Mouse (Mus musculus) brain, embryonic 18.5 days (tissue): Measurements from ENCODE around the gene D230025D16Rik.
A peak's percentile ranks its signal among the peaks of the same experiment; 100 is the strongest.

ENCODE experiments used
- DNase-seq: peaks from one replicate; pipeline ENCODE4 v3.0.0-alpha.2; 2012; ENCODE audit warnings: low read depth, low spot score

Gene D230025D16Rik

DNA sequence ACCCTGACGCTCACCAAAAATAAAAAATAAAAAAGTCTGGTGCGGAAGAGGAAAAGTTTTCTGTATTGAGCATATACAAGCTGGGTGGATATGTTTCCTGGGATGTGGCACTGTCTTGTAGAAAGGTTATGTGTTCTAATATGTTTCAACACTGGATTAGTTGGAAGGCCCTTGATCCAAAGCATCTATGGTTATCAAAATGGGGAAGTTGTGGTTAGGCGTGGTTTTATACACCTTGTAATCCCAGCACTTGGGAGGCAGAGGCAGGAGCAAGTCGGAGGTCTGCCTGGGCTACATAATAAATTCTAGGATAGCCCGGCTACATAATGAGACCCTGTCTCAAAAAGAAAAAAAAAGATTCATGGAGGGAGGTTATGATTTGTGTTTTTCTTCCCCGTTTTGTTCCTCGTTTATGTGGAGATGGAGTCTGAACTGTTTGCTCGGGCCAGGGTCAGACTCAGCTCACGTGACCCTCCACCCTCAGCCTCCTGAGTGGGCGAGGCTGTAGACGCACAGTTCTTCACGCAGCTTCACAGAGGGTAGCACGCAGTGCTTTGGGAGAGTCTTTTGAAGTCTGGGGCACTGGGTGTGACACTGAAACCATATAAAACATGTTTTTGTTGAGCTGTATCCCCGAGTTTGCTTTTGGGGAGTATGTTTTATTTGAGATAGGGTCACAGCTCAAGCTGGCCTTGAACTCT lies 12.6 kb downstream of the D230025D16Rik start:
- DNase-seq: no peak

DNA sequence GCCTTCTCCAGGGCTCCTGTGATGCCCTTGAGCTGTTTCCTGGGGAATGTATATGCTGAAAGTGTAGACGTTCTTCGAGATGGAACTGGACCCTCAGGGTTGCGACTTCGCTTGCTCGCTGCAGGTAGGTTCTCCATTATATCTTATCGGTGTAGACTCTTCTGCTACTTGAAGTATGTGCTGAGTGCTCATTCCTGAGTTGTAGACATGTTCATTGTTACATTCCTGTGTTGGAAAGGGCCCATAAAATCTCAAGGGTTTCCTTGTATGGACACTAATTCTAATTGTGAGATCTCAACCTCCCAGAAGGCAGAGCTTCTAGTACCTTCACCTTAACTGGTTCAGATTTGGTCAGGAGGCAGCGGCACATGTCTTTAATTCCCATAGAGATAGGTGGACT lies 16.1 kb downstream of the D230025D16Rik start:
- no peak for DNase-seq

DNA sequence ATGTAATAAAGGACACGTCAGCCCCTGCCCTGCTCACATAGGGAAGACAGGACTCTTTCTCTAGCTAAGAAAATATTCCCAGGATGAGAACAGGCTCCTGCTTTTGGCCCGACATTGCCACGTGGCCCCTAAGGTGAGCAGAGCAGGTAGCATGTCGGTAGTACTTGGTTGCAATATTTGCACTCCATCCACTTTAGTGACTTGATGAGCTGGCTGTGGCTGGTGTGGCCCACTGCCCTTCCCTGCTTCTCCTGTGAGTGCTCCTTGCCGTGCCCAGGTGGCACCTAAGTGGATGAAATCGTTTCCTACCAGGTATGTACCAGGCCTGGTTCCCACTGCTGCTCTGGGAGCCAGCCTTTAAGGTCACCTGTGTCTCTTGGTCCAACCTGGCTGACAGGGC lies 27.0 kb downstream of the D230025D16Rik start:
- DNase-seq: no peak

DNA sequence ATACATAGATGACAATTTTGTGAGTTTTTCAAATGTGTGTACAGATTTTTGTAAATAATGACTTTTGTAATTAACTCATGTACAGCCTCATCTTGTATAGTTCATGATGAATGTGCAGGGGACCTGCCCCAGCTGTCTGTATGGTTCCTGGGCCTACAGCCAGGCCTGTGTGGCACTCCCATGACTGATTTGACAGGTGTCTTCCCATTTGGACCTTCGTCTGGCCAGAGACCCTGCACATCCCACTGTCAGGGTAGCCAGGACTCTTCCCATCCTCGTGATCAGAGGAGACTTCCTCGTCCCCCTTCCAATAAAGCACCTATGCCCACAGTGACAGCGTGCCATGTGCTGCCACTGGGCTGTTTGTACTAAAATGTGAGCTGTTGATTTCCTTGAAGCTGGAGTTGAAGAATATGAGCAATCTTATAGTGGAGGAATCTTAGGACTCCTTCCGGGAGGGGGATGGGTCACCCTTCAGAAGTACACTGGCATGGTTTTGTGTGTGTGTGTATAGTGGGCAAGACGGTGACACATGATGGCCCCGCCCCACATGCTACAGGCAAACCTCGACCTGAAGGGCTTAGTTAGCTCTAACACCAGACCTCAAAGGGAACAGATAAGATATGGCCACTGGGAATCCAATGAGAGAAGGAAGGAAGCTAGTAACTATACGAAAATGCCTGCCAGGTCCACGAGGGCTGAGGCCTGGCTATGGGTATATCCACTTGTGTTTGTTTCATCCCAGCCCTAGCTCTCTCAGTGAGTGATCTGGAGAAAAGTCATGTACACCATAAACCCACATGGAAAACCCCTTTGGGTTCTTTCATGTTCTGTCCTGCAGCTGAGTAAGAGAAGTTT lies 28.0 kb downstream of the D230025D16Rik start:
- no peak for DNase-seq

DNA sequence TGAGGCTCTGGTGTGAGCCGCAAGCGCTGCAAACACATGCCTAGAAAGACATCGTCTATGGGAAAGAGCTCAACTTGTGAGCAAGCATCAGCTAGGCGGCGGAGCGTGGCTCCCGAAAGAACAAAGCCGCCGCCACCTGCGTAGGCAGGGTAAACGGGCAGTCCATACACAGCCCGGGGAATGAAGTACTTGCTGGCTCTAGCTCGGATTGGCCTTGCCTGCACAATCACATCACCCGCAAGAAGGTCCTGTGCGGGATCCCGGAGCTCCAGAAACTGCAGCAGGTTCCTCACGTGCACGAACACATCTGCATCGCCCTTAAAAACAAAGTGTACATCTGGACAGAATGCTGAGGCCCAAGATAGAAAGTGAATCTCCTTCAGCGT lies 28.8 kb downstream of the D230025D16Rik start:
- no peak for DNase-seq

DNA sequence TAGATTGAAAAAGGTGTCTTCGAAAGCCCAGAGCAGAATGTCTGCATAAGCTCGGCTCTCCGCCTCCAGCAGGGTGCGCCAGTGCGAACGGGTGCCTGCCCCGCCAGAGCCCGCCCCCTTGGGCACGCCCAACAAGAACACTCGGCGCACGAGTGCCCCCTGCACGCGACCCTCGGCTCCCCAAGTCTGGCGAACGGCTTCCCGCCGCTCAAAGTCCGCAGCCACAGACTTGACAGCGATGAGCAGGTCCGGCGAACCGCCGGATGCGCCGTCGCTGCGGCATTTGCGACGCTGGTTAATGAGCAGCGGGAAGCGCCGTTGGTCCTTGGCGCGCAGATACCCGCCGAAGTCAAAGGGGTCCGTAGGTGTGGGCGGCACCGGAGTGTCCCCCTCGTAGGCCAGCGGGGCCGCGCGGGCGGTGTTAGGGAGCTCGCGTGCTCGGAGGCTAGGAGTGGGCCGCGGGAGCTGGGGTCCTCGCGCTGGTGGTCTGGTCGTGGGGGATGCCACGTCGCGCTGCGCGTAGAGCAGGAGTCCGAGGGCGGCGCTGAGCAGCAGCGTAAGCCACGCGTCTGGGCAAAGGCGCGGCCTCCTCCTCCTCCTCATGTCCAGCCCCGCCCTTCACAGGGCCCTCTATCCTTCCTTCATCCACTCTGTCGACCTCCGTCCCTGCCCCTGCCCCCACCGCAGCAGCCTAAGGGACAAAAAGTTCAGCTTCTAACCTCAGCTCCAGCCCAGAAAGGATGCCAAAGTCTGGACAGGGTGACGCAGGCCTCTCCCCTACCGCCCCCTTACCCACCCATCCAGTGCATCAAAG lies 29.4 kb downstream of the D230025D16Rik start:
- DNase-seq: peak; percentile 68

DNA sequence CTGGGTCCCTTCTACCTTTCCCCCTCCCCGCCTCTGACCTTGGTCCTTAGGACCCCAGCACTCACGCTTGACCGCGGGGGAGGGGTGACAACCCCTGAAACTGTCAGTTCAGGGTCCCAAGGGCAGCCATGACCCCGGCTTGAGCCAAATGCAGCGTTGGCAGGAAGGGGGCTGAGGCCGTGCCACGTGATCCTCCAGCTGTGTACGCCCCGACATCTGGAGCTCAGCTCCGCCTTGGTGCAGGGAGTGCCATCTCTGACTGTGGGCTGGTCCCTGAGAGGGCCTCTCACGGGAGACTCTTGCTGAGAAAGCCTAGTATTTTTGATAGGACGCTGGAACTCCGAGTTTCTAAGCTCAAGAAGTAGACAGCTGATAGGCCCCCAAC lies 30.0 kb downstream of the D230025D16Rik start, which contains the start of gene B3gnt9:
Gene B3gnt9 (minus strand): TSS at position 188 of the 385 bp plus-strand sequence.
- no peak for DNase-seq

DNA sequence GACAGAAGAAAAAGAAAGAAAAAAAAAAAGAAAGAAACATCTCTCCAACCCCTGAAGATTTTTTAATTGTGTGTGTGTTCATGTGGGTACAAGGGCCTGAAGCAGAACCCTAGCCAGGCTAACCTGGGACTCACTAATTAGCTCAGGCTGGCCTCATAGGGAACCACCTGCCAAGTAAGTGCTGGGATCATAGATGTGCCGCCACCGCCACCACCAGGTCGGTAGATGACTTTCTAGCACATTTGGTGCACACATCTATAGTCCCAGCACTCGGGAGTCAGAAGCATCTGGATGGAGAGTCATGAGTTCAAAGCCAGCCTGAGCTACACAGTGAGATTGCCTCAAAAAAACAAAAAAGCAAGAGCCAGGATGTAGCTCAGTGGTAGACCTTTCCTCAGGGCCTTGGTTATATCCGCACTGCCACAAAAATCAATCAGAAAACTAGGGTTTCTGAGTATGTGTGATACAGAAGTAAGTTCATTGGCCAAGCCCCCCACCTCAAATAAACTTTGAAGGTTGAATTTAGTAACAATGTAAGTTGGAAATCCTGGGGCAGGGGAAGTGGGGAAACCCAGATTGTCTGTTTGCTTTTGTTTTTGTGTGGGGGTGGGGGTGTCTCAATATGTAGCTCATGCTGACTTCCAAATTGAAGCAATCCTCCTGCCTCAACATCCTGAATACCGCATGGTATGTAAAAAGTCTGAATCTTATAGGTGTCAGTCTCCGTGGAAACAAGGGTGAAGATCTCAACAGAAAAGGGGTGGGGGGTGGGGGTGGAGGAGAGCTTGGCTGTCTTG lies 32.6 kb downstream of the D230025D16Rik start:
- no peak for DNase-seq

DNA sequence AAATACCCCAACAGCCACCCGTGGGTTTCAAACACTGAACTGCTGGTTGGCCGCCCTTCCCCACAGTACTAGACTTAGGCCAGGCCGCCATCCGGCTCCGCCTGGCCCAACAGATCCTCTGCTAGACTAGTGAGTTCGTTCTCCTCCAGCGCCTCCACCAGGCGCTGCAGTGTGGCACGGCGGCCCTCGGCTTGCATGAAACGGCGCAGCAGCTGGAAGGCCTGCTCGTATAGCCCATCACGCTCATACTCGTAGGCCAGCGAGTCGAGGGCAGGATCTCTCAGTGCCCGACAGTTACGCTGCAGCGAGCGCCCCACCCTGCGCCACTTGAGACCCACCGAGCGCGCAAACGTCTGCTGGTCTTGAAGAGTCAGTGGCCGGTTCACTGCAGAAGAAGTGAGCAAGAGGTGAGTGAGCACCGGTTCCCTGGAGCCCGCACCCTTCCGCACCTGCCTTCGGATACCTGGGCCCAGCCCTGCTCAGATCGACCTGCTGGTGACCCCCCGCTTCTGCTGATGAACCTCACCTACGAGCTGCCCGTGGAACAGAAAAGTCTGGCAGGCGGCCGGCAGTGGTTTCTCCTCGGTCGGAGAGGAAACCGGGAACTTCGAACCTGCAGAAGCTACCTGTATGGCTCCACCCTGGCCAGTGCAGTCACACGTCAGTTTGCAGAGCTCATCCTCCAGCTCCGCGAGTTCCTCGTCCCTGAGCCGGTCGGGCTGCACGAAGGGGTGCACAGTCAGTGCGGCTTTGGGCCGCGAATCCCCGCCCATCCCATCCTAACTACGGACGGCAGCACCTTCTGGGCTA lies 34.2 kb downstream of the D230025D16Rik start:
- DNase-seq: no peak

DNA sequence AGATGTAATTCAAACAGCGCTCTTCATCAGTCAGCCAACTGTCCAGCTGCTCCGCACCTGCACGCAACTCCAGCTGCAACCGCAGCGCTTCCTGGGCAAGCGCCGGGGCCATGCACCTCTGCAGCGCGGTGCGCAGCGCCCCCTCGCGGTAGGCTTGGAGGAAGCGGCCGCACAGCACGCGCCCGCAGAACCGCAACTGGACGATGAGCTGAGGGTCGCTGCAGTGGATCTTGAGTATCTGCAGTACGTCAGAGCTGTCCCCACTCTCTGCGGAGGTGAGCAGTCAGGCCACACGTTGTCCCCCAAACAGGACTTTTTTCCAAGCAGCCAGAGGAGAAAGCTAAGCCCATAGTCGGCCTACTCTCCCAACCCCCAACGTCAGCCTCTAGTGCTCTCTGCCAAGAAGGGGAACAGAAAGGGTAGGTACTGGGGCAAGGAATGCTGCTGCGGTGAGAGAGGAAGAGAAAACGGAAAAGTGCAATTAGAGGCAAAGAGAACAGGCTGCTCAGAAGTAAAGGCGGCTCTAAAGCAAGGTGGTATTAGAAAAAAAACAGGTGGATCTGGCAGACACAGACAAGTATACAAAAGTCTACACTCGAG lies 34.9 kb downstream of the D230025D16Rik start:
- DNase-seq: no peak

DNA sequence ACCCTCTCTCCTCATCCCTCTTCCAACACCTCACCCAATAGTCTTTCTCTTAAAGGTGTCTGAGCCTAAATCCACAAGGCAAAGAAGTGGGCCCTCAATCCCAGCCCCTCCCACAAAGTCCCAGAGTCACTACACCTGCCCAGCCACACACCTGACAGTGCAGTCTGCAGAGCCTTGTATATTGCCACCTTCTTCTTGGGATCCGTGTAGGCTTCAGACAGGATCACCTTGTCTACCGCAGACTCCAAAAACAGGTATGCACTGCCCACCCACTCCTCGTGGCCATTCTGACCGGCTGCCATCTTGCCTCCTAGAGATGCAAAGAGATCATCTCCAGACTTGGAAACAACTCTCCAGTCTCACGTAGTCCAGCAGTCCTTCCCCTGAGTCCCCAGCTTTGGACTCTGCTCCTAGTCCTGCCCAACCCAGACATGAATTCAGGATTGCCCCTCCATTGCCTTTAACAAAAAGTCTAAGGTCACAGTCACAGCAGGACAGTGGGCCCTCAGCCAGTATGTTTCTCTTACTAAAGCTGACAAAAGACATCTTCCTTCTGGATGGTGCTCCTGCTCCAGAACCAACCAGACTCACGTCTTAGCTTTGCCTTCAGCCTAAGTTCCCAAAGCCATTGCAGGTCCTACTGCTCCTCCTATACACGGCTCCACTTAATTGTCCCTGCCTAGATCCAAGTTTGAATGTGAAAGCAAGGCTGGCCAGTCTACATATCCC lies 35.6 kb downstream of the D230025D16Rik start:
- DNase-seq: no peak

DNA sequence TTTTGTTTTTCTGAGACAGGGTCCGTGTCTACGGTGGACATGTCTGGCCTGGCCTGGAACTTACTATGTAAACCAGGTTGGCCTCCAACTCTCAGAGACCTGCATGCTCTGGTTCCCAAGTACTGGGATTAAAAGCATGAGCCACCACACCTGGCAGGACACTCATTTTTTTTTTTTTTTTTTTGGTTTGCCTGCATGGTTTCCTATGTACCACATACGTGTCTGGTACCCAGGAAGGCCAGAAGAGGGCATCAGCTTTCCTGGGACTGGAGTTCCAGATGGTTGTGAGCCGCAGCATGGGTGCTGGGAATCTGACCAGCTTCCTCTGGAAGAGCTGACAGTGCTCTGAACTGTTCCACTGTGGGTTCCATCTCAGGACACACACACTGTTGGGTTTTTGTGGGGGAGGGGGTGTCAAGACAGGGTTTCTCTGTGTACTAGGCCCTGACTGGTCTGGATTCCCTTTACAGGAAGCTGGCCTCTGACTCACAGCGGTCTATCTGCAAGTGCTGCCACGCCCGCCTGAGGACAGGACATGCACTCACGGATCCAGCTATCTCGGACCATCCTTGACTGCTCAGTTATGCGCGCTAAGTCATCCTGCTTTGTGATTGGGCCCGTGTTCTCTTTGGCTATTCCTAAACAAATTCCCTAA lies 36.5 kb downstream of the D230025D16Rik start:
- DNase-seq: no peak

DNA sequence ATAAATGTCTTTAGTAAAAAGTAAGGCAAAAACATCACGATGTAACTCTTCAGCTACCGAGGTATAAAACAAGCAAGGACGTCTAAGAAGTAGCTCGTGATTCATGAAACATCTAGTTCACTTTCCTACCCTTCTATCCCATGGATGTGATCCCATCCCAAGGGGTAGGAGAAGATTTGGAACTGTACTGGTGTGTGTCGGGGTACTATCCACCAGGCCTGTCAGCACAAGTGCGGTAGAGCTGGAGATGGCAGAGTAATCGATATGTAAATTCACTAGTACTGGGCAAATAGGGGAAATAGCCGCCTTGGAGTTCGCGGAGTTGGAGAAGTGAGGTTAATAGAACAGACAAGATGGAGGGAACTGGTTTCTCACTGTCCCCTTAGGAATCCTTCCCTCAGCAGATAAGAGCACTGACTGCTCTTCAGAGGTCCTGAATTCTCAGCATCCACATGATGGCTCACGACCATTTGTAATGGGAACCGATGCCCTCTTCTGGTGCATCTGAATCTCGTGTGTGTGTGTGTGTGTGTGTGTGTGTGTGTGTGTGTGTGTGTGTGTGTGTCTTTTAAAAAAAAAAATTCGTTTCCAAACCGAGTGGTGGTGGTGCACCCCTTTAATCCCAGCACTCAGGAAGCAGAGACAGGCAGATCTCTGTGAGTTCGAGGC lies 38.4 kb downstream of the D230025D16Rik start:
- no peak for DNase-seq

DNA sequence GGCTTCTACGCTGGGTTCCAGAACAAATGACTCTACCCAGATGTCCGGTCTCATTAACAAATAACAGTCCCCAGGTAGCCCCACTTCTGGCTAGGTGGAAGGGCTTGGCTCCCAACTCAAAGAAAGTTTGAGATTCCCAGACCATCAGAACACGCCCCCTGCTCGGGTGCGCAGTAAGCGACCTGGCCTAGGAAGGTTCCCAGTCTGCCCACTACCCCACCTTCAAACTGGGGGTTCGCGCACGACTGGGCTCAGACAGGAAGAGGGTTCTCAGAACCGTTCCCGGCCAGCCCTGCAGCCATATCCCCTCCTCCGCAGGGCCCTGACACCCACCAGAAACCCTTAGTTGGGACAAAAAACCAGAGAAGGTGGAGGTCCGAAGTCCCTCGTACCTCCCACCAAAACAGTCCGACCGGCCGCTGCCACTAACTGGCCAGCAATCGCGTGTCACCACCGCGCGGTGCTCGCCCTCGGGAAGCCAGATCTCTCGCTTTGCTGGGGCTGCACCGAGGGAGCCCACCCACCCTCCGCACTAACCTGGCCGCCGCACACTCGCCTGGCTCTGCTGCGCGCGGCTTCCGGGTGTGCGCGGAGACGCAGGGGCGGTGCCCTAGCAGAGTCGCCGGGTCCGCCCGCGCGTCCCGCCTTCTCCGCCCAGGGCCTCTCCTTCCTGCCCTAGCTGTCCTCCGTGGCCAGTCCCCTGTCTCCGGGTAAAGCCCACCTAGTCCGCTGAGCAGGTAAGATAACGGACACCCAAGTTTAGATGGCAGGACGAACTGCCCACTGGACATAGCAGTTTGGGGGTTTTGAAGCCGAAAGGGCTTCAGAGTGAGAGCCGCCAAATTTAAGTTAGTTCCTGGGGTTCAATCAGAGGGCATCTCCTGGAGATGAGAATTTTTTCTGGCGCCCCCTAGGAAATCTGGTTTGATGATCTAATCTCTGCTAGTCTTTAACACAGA lies 39.4 kb downstream of the D230025D16Rik start, which contains the start of the genes Tradd and Fbxl8:
Gene Tradd (minus strand): TSS at position 586 of the 959 bp plus-strand sequence.
Gene Fbxl8 (plus strand): TSS at position 625 of the 959 bp plus-strand sequence.
- no peak for DNase-seq

DNA sequence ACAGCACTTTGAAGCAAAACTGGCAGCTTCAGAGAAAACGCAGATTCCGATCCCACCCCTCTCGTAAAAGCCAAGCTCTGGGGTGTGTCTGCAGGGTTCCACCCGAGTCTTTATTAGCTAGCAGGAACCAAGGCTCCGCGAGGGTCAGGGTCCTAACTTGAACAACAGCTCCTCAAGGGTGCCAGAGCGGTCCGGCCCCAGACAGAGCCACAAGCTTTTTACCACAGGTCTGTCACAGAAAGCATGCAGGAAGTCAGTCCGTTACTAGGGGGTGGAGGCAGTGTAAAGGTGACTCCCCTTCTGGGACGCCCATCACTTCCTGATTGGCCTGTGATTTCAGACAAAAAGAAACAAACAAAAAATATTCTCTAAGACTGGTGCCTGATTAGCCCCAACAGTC lies 40.2 kb downstream of the D230025D16Rik start:
- no peak for DNase-seq

DNA sequence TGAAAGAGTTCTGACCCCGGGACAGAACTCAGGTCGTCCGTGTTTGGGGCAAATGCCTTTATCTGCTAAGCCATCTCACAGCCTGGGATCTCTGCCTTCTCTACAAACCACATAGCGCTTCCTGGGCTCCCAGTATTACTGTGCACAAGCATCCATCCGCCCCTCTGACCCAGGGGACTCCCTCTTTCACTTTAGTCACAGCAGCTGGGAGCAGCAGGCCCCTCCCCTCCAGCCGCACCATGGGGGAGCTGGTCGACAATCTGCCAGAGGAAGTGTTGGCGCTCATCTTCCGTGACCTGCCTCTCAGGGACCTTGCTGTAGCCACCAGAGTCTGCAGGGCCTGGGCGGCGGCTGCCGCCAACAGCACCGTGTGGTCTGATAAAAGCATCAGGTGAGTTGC lies 41.8 kb downstream of the D230025D16Rik start:
- DNase-seq: no peak
